Mouse (Mus musculus): ENCODE measurements around the gene Fbxo24. TPM values are rescaled to one million over a fixed set of nuclear protein-coding genes. Genes with fewer than 3 reads are reported as not detected.

The Fbxo24 gene
- polyA plus RNA-seq, 1 experiment from 2014 or later: 0.11 TPM

DNA sequence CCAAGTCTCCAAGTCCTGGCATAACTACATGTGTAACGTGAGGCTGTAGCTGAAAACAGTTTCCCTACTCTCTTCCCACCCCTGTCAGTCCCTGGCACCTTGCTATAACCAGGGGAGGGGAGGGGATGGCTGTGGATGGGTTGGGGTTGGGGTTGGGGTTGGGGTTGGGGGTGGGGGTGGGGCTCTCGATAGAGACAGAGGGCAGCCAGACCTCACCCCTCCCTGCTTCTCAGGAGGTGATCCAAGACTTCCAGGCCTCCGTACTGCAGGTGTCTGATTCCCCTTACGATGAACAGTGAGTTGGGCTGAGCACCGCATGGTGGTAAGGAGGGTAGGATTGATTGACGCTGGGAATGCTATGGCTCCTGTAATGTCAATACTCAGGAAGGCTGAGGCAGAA is 63.1 kb downstream of the Fbxo24 start:
- H3K27ac ChIP-seq (replicated peaks): no peak overlapping the region
- DNase-seq (ENCODE audit: low spot score) (no peak), ATAC-seq (ENCODE audit: low FRiP score, low TSS enrichment) (no peak)
- no peaks in the 10 kb centered on the region for H3K4me1 ChIP-seq (replicated peaks; ENCODE audit: control insufficient read depth, insufficient read depth)
- H3K4me2 ChIP-seq (replicated peaks; ENCODE audit: low read depth): no peak overlapping the region
- H3K36me3 ChIP-seq (ENCODE audit: control insufficient read depth, insufficient read depth, low read length): no peaks in the 10 kb centered on the region
- no peak overlapping the region for H3K4me3 ChIP-seq (ENCODE audit: low read depth, low read length)
- H3K9ac ChIP-seq (ENCODE audit: low read length): no peak overlapping the region
- 64% methylated on average over 6 of the region's 6 CpGs for WGBS
- H3K27me3 ChIP-seq (ENCODE audit: control insufficient read depth, insufficient read depth, low read length): no peaks in the 10 kb centered on the region
- H3K9me3 ChIP-seq (ENCODE audit: control insufficient read depth, low read length): no peaks in the 10 kb centered on the region
- TF ChIP-seq EP300 (optimal IDR thresholded peaks at IDR 0.05) (no peak), CTCF (IDR thresholded peaks at IDR 0.05; ENCODE audit: low read depth) (no peak)

- DNase-seq (ENCODE audit: low spot score) (no peak), ATAC-seq (ENCODE audit: low FRiP score, low TSS enrichment) (no peak)
- WGBS: 56% methylated on average over 10 of the region's 10 CpGs
- Histone ChIP-seq H3K27ac (replicated peaks) (no peak overlapping the region), H3K9me3 (ENCODE audit: control insufficient read depth, low read length) (no peaks in the 10 kb centered on the region), H3K9ac (ENCODE audit: low read length) (no peak overlapping the region), H3K27me3 (ENCODE audit: control insufficient read depth, insufficient read depth, low read length) (no peaks in the 10 kb centered on the region), H3K4me1 (replicated peaks; ENCODE audit: control insufficient read depth, insufficient read depth) (no peaks in the 10 kb centered on the region), H3K36me3 (ENCODE audit: control insufficient read depth, insufficient read depth, low read length) (no peaks in the 10 kb centered on the region), H3K4me2 (replicated peaks; ENCODE audit: low read depth) (no peak overlapping the region), H3K4me3 (ENCODE audit: low read depth, low read length) (no peak overlapping the region)
- TF ChIP-seq CTCF (IDR thresholded peaks at IDR 0.05; ENCODE audit: low read depth): no peak
- TF ChIP-seq EP300 (optimal IDR thresholded peaks at IDR 0.05): no peak
These were observed 65.8 kb downstream of the Fbxo24 start for GRCm38 (mm10) chr5:137562965-137563364.

Other genes with a start within 250 kb of the Fbxo24 start
- gene Zan, start 151.9 kb downstream of the Fbxo24 start, polyA plus RNA-seq (2015; fragmentation: Nextera tagmentation; extraction: Ambion mirVana): 0.79 and 0.96 TPM in 2 replicates
- gene Pop7, start 126.5 kb downstream of the Fbxo24 start, polyA plus RNA-seq (2015; fragmentation: Nextera tagmentation; extraction: Ambion mirVana): 37.9 and 39.9 TPM in 2 replicates
- 5.2 and 6.0 TPM in 2 replicates for gene Gigyf1, start 110.5 kb downstream of the Fbxo24 start, polyA plus RNA-seq (2015; fragmentation: Nextera tagmentation; extraction: Ambion mirVana)
- gene Epo, start 95.8 kb downstream of the Fbxo24 start, polyA plus RNA-seq (2015; fragmentation: Nextera tagmentation; extraction: Ambion mirVana): not detected in 2 replicates
- gene Gnb2, start 95.5 kb downstream of the Fbxo24 start, polyA plus RNA-seq (2015; fragmentation: Nextera tagmentation; extraction: Ambion mirVana): 345 and 374 TPM in 2 replicates
- gene Actl6b, start 75.5 kb downstream of the Fbxo24 start, polyA plus RNA-seq (2015; fragmentation: Nextera tagmentation; extraction: Ambion mirVana): 2.3 and 2.7 TPM in 2 replicates
- gene Tfr2, start 59.2 kb downstream of the Fbxo24 start, polyA plus RNA-seq (2015; fragmentation: Nextera tagmentation; extraction: Ambion mirVana): 1.2 and 1.3 TPM in 2 replicates
- gene Mospd3, start 27.9 kb downstream of the Fbxo24 start, polyA plus RNA-seq (2015; fragmentation: Nextera tagmentation; extraction: Ambion mirVana): 30.8 and 34.3 TPM in 2 replicates
- 77.3 and 85.9 TPM in 2 replicates for gene Pcolce, start 15.2 kb downstream of the Fbxo24 start, polyA plus RNA-seq (2015; fragmentation: Nextera tagmentation; extraction: Ambion mirVana)
- 22.5 and 27.0 TPM in 2 replicates for gene Lrch4, start 119 bp upstream of the Fbxo24 start, polyA plus RNA-seq (2015; fragmentation: Nextera tagmentation; extraction: Ambion mirVana)
- 2.4 and 3.4 TPM in 2 replicates for gene Gm20605, start 173 bp upstream of the Fbxo24 start, polyA plus RNA-seq (2015; fragmentation: Nextera tagmentation; extraction: Ambion mirVana)
- gene Sap25, start 12.3 kb upstream of the Fbxo24 start, polyA plus RNA-seq (2015; fragmentation: Nextera tagmentation; extraction: Ambion mirVana): 3.7 and 4.1 TPM in 2 replicates
- 0.07 and 0.15 TPM in 2 replicates for gene Irs3, start 16.7 kb upstream of the Fbxo24 start, polyA plus RNA-seq (2015; fragmentation: Nextera tagmentation; extraction: Ambion mirVana)
- 10.4 and 12.4 TPM in 2 replicates for gene Agfg2, start 55.7 kb upstream of the Fbxo24 start, polyA plus RNA-seq (2015; fragmentation: Nextera tagmentation; extraction: Ambion mirVana)
- gene Nyap1, start 112.6 kb upstream of the Fbxo24 start, polyA plus RNA-seq (2015; fragmentation: Nextera tagmentation; extraction: Ambion mirVana): 1.0 TPM in 2 replicates
- gene Tsc22d4, start 116.7 kb upstream of the Fbxo24 start, polyA plus RNA-seq (2015; fragmentation: Nextera tagmentation; extraction: Ambion mirVana): 100 and 110 TPM in 2 replicates
- 16.8 and 17.2 TPM in 2 replicates for gene Ppp1r35, start 149.8 kb upstream of the Fbxo24 start, polyA plus RNA-seq (2015; fragmentation: Nextera tagmentation; extraction: Ambion mirVana)
- gene Mepce, start 158.7 kb upstream of the Fbxo24 start, polyA plus RNA-seq (2015; fragmentation: Nextera tagmentation; extraction: Ambion mirVana): 5.8 and 6.8 TPM in 2 replicates
- gene Zcwpw1, start 158.8 kb upstream of the Fbxo24 start, polyA plus RNA-seq (2015; fragmentation: Nextera tagmentation; extraction: Ambion mirVana): 2.6 and 2.7 TPM in 2 replicates
- 0.64 and 1.4 TPM in 2 replicates for gene Pilra, start 207.3 kb upstream of the Fbxo24 start, polyA plus RNA-seq (2015; fragmentation: Nextera tagmentation; extraction: Ambion mirVana)
- 0.33 and 0.40 TPM in 2 replicates for gene Pilrb1, start 229.1 kb upstream of the Fbxo24 start, polyA plus RNA-seq (2015; fragmentation: Nextera tagmentation; extraction: Ambion mirVana)
- 0.49 and 0.88 TPM in 2 replicates for gene Pilrb2, start 242.8 kb upstream of the Fbxo24 start, polyA plus RNA-seq (2015; fragmentation: Nextera tagmentation; extraction: Ambion mirVana)

All from stomach, postnatal 0 days (tissue).